In genomic region chr7:44606171-44606901, GRCm38 (mm10) we compare ENCODE assay signal across 9 mouse cellular contexts. TPM values are rescaled to one million over a fixed set of nuclear protein-coding genes. Genes with fewer than 3 reads are reported as not detected.
DNase-seq lines count a peak whose midpoint lies in the region; ATAC-seq and TF ChIP-seq lines count a peak whose summit lies in the region.
"Had no signal": no experiment of that assay in that cellular context is flagged by ENCODE, and none has a peak within 500 bp of the region (broad histone marks: within the 10 kb centered on the region; RNA-seq: fewer than 3 reads in every experiment).

No protein-coding gene starts in this region.

- no peak overlapping the region for H3K4me3 ChIP-seq in hindbrain, embryonic 11.5 days (ENCODE audit: low read depth, low read length)
- no peak overlapping the region; the same call in 1 of the 2 replicates for H3K4me3 ChIP-seq in hindbrain, embryonic 10.5 days
- no peak overlapping the region for H3K4me3 ChIP-seq in hindbrain, embryonic 14.5 days (replicated peaks; ENCODE audit: low read length)
- no peak overlapping the region for H3K4me3 ChIP-seq in gastrocnemius, adult 2 months

- no peak for TF ChIP-seq CTCF in gastrocnemius, adult 2 months (IDR thresholded peaks at IDR 0.05)

- peaks cover 23% of the 10 kb centered on the region for H3K27me3 ChIP-seq in hindbrain, embryonic 11.5 days (ENCODE audit: control insufficient read depth, insufficient read depth, low read length)
- peaks cover 75% of the 10 kb centered on the region for H3K27me3 ChIP-seq in hindbrain, embryonic 10.5 days (ENCODE audit: insufficient read depth, poor library complexity, severe bottlenecking)
- H3K27me3 ChIP-seq in hindbrain, embryonic 14.5 days (ENCODE audit: control insufficient read depth, insufficient read depth, low read length), result peaks cover 48% of the 10 kb centered on the region

- no peak overlapping the region for H3K27ac ChIP-seq in hindbrain, embryonic 11.5 days (ENCODE audit: low read depth, low read length)
- H3K27ac ChIP-seq in hindbrain, embryonic 10.5 days, result no peak overlapping the region
- H3K27ac ChIP-seq in hindbrain, embryonic 14.5 days, result no peak overlapping the region
- no peak overlapping the region for H3K27ac ChIP-seq in gastrocnemius, adult 2 months

- intact Hi-C loops in gastrocnemius, adult 2 months (cut with DNase I), result no loop called here

- no peaks in the 10 kb centered on the region for H3K9me3 ChIP-seq in hindbrain, embryonic 11.5 days (ENCODE audit: control insufficient read depth, low read length)
- no peaks in the 10 kb centered on the region for H3K9me3 ChIP-seq in hindbrain, embryonic 10.5 days
- no peaks in the 10 kb centered on the region for H3K9me3 ChIP-seq in hindbrain, embryonic 14.5 days (ENCODE audit: control insufficient read depth, low read length)

- no peaks in the 10 kb centered on the region for H3K36me3 ChIP-seq in hindbrain, embryonic 11.5 days (ENCODE audit: control insufficient read depth, insufficient read depth, low read length)
- no peaks in the 10 kb centered on the region for H3K36me3 ChIP-seq in hindbrain, embryonic 10.5 days
- no peaks in the 10 kb centered on the region for H3K36me3 ChIP-seq in hindbrain, embryonic 14.5 days (replicated peaks; ENCODE audit: control insufficient read depth, insufficient read depth)

- H3K9ac ChIP-seq in hindbrain, embryonic 11.5 days (ENCODE audit: low read depth, low read length), result no peak overlapping the region
- no peak overlapping the region for H3K9ac ChIP-seq in hindbrain, embryonic 14.5 days

- H3K4me1 ChIP-seq in hindbrain, embryonic 11.5 days (replicated peaks; ENCODE audit: control insufficient read depth, insufficient read depth, low read length), result peaks cover 8% of the 10 kb centered on the region
- peaks cover 51% of the 10 kb centered on the region for H3K4me1 ChIP-seq in hindbrain, embryonic 10.5 days (replicated peaks)
- no peaks in the 10 kb centered on the region; the same call in 1 of the 2 replicates for H3K4me1 ChIP-seq in hindbrain, embryonic 14.5 days (replicated peaks; ENCODE audit: control insufficient read depth, insufficient read depth, low read length)

- no peak overlapping the region for H3K4me2 ChIP-seq in hindbrain, embryonic 11.5 days (replicated peaks; ENCODE audit: low read depth, low read length)
- peak overlapping the region; percentile 19 for H3K4me2 ChIP-seq in hindbrain, embryonic 14.5 days (replicated peaks)

- WGBS in hindbrain, embryonic 11.5 days, result 10% methylated on average over 29 of the region's 29 CpGs
- whole genome bisulfite sequencing in hindbrain, embryonic 10.5 days, result 9% methylated on average over 29 of the region's 29 CpGs
- 11% methylated on average over 29 of the region's 29 CpGs for WGBS in hindbrain, embryonic 14.5 days

- peak; percentile 6 for DNase-seq in hindbrain, embryonic 11.5 days (ENCODE audit: low spot score)
- DNase-seq in hindbrain, embryonic 10.5 days (ENCODE audit: low spot score), result no peak
- DNase-seq in MN1 (ENCODE audit: low spot score), result peak; percentile 40
- DNase-seq in hindbrain, embryonic 14.5 days (ENCODE audit: low spot score), result no peak
- peak; percentile 64 for DNase-seq in lung, postnatal 14 days
- no peak for DNase-seq in ovary, postnatal 10 days (ENCODE audit: low spot score)
- DNase-seq in gastrocnemius, adult 2 months, result no peak
- no peak for DNase-seq in layer of hippocampus, postnatal 36 days
- DNase-seq: retina, postnatal 1 day had no signal

- ATAC-seq in hindbrain, embryonic 11.5 days (ENCODE audit: low FRiP score), result no peak
- no peak for ATAC-seq in hindbrain, embryonic 14.5 days (ENCODE audit: low FRiP score)

RNA-seq across cellular contexts. Expression of gene Kcnc3, which starts 15.9 kb away (rescaled TPM):
- 1.4 and 2.1 TPM in 2 replicates for polyA plus RNA-seq in hindbrain, embryonic 11.5 days (2014; fragmentation: Nextera tagmentation; extraction: Ambion mirVana)
- 1.3 and 1.5 TPM in 2 replicates for polyA plus RNA-seq in hindbrain, embryonic 10.5 days (2016; fragmentation: Nextera tagmentation; extraction: Ambion mirVana)
- polyA plus RNA-seq in hindbrain, embryonic 14.5 days (2014; fragmentation: Nextera tagmentation; extraction: Ambion mirVana), result 7.2 and 8.6 TPM in 2 replicates
- total RNA-seq in gastrocnemius, adult 2 months (2021), result 1 to 10 TPM; 3.0 to 3.6 TPM
- total RNA-seq in layer of hippocampus, postnatal 36 days (2021), result 100 to 1,000 TPM; 175 to 188 TPM

RNA-seq across cellular contexts. Expression of gene Napsa, which starts 34.2 kb away (rescaled TPM):
- 0.28 and 0.66 TPM in 2 replicates for polyA plus RNA-seq in hindbrain, embryonic 11.5 days (2014; fragmentation: Nextera tagmentation; extraction: Ambion mirVana)
- polyA plus RNA-seq in hindbrain, embryonic 10.5 days (2016; fragmentation: Nextera tagmentation; extraction: Ambion mirVana), result 0.38 and 0.86 TPM in 2 replicates
- polyA plus RNA-seq in hindbrain, embryonic 14.5 days (2014; fragmentation: Nextera tagmentation; extraction: Ambion mirVana), result 0.81 and 1.0 TPM in 2 replicates
- under 1 TPM in 1 of 2 experiments, not detected in 1; 0.20 TPM for total RNA-seq in gastrocnemius, adult 2 months (2021)
- total RNA-seq in layer of hippocampus, postnatal 36 days (2021), result under 1 TPM in 1 of 2 experiments, not detected in 1; 0.25 TPM

RNA-seq across cellular contexts. Expression of gene Nr1h2, which starts 52.6 kb away (rescaled TPM):
- 70.8 and 72.7 TPM in 2 replicates for polyA plus RNA-seq in hindbrain, embryonic 11.5 days (2014; fragmentation: Nextera tagmentation; extraction: Ambion mirVana)
- polyA plus RNA-seq in hindbrain, embryonic 10.5 days (2016; fragmentation: Nextera tagmentation; extraction: Ambion mirVana), result 83.2 and 94.9 TPM in 2 replicates
- 50.7 and 53.6 TPM in 2 replicates for polyA plus RNA-seq in hindbrain, embryonic 14.5 days (2014; fragmentation: Nextera tagmentation; extraction: Ambion mirVana)
- 10 to 100 TPM; 40.6 to 42.7 TPM for total RNA-seq in gastrocnemius, adult 2 months (2021)
- total RNA-seq in layer of hippocampus, postnatal 36 days (2021), result 10 to 100 TPM; 58.7 to 62.1 TPM

RNA-seq across cellular contexts. Expression of gene Pold1, which starts 57.7 kb away (rescaled TPM):
- 40.9 and 43.2 TPM in 2 replicates for polyA plus RNA-seq in hindbrain, embryonic 11.5 days (2014; fragmentation: Nextera tagmentation; extraction: Ambion mirVana)
- polyA plus RNA-seq in hindbrain, embryonic 10.5 days (2016; fragmentation: Nextera tagmentation; extraction: Ambion mirVana), result 133 and 161 TPM in 2 replicates
- 14.0 and 17.9 TPM in 2 replicates for polyA plus RNA-seq in hindbrain, embryonic 14.5 days (2014; fragmentation: Nextera tagmentation; extraction: Ambion mirVana)
- 1 to 10 TPM; 4.1 to 5.1 TPM for total RNA-seq in gastrocnemius, adult 2 months (2021)
- total RNA-seq in layer of hippocampus, postnatal 36 days (2021), result 1 to 10 TPM; 6.2 to 8.7 TPM

Comparison
In these comparisons a context has a peak if more than half of its experiments do, and no peak if none do; other contexts are left out.
1. DNase-seq: peak in hindbrain, embryonic 11.5 days (single experiment), MN1 (single experiment) and lung, postnatal 14 days (single experiment); none in hindbrain, embryonic 10.5 days (single experiment), hindbrain, embryonic 14.5 days (single experiment), ovary, postnatal 10 days (single experiment), gastrocnemius, adult 2 months (single experiment) and layer of hippocampus, postnatal 36 days (0 of 2).